Mouse (Mus musculus) liver, embryonic 16.5 days (tissue): Measurements from ENCODE around the gene Erlec1. TPM values are rescaled to one million over a fixed set of nuclear protein-coding genes. Genes with fewer than 3 reads are reported as not detected.

Experiments used
- ATAC-seq: fragments of 200-750 bp; cut with Nextera tagmentation; 2 replicates; pipeline ENCODE4 v1.8.0; 2017; ENCODE audit warnings: low read depth, mild to moderate bottlenecking, moderate number of reproducible peaks, moderate library complexity
- H3K27ac ChIP-seq: fragments of 300-500 bp; sonication (generic); 2 replicates; pipeline ENCODE4 v1.5.1; 2014; ENCODE audit warnings: mild to moderate bottlenecking, low read length
- H3K27me3 ChIP-seq: fragments of 300-500 bp; sonication (generic); 2 replicates; pipeline ENCODE4 v1.6.1; 2014; ENCODE audit warnings: low read depth, low read length, mixed read lengths; ENCODE audit not compliant: control insufficient read depth, insufficient read depth
- H3K36me3 ChIP-seq: fragments of 300-500 bp; sonication (generic); 2 replicates; pipeline ENCODE4 v1.6.1; 2014; ENCODE audit warnings: mild to moderate bottlenecking; ENCODE audit not compliant: control insufficient read depth, insufficient read depth
- H3K4me1 ChIP-seq: fragments of 300-500 bp; sonication (generic); 2 replicates; pipeline ENCODE4 v1.6.1; 2014; ENCODE audit warnings: low read depth, low read length, mixed read lengths; ENCODE audit not compliant: control insufficient read depth
- H3K4me2 ChIP-seq: fragments of 300-500 bp; sonication (generic); 2 replicates; pipeline ENCODE4 v1.6.1; 2014; ENCODE audit warnings: low read depth, low read length, mixed read lengths
- H3K4me3 ChIP-seq: fragments of 300-500 bp; sonication (generic); 2 replicates; pipeline ENCODE4 v1.5.1; 2014; ENCODE audit warnings: low read depth, mild to moderate bottlenecking, low read length
- H3K9ac ChIP-seq: fragments of 300-500 bp; sonication (generic); 2 replicates; pipeline ENCODE4 v1.6.1; 2014; ENCODE audit warnings: low read depth, low read length
- H3K9me3 ChIP-seq: fragments of 300-500 bp; sonication (generic); replicated peaks from 2 replicates; pipeline ENCODE4 v1.6.1; 2016; ENCODE audit warnings: low read length; ENCODE audit not compliant: control insufficient read depth
- WGBS: fragments of 180-500 bp; shearing (Covaris S2); extraction: QIAGEN DNeasy Blood & Tissue Kit; methylation state at CpG from one replicate; pipeline ENCODE4 v1.1.7; 2014; ENCODE audit not compliant: insufficient replicate concordance; 5-methylcytosine and 5-hydroxymethylcytosine counted together
- polyA plus RNA-seq: library from polyadenylated mRNA; unstranded; fragments of >200 nt; fragmentation: Nextera tagmentation; extraction: Ambion mirVana; gene quantifications from 2 replicates; pipeline ENCODE4 v1.2.1, GENCODE M21; 2015

The Erlec1 gene
- polyA plus RNA-seq, 1 experiment from 2014 or later, result 8.5 TPM

- Histone ChIP-seq H3K9ac (no peak overlapping the region), H3K9me3 (no peaks in the 10 kb centered on the region), H3K27me3 (no peaks in the 10 kb centered on the region), H3K4me2 (no peak overlapping the region), H3K27ac (no peak overlapping the region), H3K36me3 (no peaks in the 10 kb centered on the region), H3K4me1 (no peaks in the 10 kb centered on the region), H3K4me3 (no peak overlapping the region)
- ATAC-seq, result no peak
Measured at GRCm38 (mm10) chr11:30899312-30899711, 54.8 kb downstream of the Erlec1 start.

DNA sequence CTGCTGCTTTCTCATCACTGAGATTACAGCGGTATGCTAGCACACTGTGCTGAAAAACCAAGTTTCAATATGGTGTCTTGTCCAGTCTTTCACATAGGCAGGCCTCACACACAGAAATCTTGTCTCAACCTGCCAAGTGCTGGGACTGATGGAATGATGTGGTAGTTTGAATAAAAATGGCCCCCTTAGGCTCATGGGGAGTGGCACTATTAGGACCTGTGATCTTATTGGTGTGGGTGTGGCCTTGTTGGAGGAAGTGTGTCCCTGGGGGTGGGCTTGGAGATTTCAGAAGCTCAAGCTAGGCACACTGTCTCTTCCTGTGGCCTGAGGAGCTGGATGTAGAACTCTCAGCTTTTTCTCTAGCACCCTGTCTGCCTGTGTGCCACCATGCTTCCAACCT, 57.9 kb downstream of the Erlec1 start:
- no peaks in the 10 kb centered on the region for H3K27me3 ChIP-seq
- H3K9ac ChIP-seq, result no peak overlapping the region
- 79% methylated on average over 1 of the region's 1 CpGs for WGBS
- H3K4me1 ChIP-seq, result no peaks in the 10 kb centered on the region
- no peak for ATAC-seq
- H3K4me2 ChIP-seq, result no peak overlapping the region
- no peaks in the 10 kb centered on the region for H3K9me3 ChIP-seq
- no peak overlapping the region for H3K4me3 ChIP-seq
- H3K27ac ChIP-seq, result no peak overlapping the region
- H3K36me3 ChIP-seq, result no peaks in the 10 kb centered on the region

DNA sequence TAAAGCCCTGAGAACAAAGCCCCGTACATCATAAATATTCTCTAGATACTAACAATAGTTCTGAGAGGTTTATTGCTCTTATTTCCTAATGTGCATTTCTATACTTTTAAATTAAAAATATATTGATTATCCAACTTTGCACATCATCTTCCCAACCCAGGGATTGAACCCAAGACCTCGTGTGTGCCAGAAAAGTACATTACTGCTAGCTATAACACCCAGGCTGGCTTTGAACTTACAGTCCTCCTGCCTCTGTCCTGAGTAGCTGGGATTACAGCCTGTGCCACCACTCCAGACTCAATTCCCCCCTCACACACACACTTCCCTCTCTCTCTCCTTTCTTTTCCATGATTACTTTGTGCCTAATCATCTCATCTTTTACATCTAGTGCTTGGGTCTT, 66.0 kb downstream of the Erlec1 start:
- no peaks in the 10 kb centered on the region for H3K36me3 ChIP-seq
- no peak overlapping the region for H3K4me2 ChIP-seq
- peaks cover 3% of the 10 kb centered on the region for H3K4me1 ChIP-seq
- 68% methylated on average over 2 of the region's 2 CpGs for WGBS
- H3K27me3 ChIP-seq, result peaks cover 8% of the 10 kb centered on the region
- no peak overlapping the region for H3K27ac ChIP-seq
- H3K9ac ChIP-seq, result no peak overlapping the region
- no peak overlapping the region for H3K4me3 ChIP-seq
- no peak for ATAC-seq
- H3K9me3 ChIP-seq, result no peaks in the 10 kb centered on the region

- ATAC-seq, result peak; percentile 81
- Histone ChIP-seq H3K4me2 (peak within 1 kb of the TSS; percentile 58), H3K9ac (no peak within 1 kb of the TSS), H3K27ac (no peak within 1 kb of the TSS), H3K4me3 (peak within 1 kb of the TSS; percentile 31), H3K27me3 (peaks cover 8% of the 10 kb centered on the region), H3K9me3 (no peaks in the 10 kb centered on the region), H3K4me1 (peaks cover 3% of the 10 kb centered on the region), H3K36me3 (no peaks in the 10 kb centered on the region)
- WGBS, result 7% methylated on average over 41 of the region's 41 CpGs
Measured at GRCm38 (mm10) chr11:30885171-30885871, 68.8 kb downstream of the Erlec1 start, which contains the start of the genes Gpr75 and Asb3. Gene Gpr75 (plus strand): TSS chr11:30885358. Gene Asb3 (plus strand): TSS chr11:30885416.

Other genes with a start within 250 kb of the Erlec1 start
- gene Psme4, start 182.6 kb downstream of the Erlec1 start, polyA plus RNA-seq, result 7.2 and 8.0 TPM in 2 replicates
- 0.04 TPM in 1 of 2 replicates, not detected in the other for gene Gpr75, start 69.0 kb downstream of the Erlec1 start, polyA plus RNA-seq
- 11.2 and 12.0 TPM in 2 replicates for gene Asb3, start 68.9 kb downstream of the Erlec1 start, polyA plus RNA-seq
- 104 and 118 TPM in 2 replicates for gene Chac2, start 32.0 kb upstream of the Erlec1 start, polyA plus RNA-seq
- not detected in 2 replicates for gene Gm17332, start 228.1 kb upstream of the Erlec1 start, polyA plus RNA-seq